Mouse (Mus musculus): Measurements from ENCODE around the gene Sf3a2. TPM values are rescaled to one million over a fixed set of nuclear protein-coding genes. Genes with fewer than 3 reads are reported as not detected.
A peak's percentile ranks its signal among the peaks of the same experiment; 100 is the strongest.

Sf3a2 gene
- polyA plus RNA-seq, 1 experiment from 2014 or later, result 63.3 TPM

DNA sequence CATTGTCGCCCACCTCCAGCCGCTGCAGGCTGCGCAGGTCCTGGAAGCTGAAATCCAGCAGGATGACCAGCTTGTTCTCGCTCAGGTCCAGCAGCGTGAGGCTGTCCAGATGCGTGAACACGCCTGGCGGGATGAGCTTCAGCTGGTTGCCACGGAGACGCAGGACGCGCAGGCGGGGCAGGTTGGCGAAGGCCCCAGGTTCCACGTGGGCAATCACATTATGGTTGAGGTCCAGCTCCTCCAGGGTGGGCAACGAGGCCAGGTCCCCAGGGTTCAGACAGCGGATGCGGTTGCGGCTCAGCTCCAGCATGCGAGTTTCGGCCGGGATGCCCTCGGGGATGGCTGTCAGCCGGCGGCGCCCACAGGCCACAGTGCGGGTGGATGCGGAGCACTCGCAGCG is 37.6 kb downstream of the Sf3a2 start:
- 0 out of 2 replicates have a peak overlapping the region, but pooled peaks have one; percentile 2 for H3K4me2 ChIP-seq (ENCODE audit: low read depth, low read length)
- no peak overlapping the region for H3K4me3 ChIP-seq (ENCODE audit: low read depth, low read length)
- no peak overlapping the region for H3K27ac ChIP-seq (ENCODE audit: low read depth, low read length)
- ATAC-seq (ENCODE audit: low read depth), result no peak
- 0 out of 2 replicates have a peak, but pooled peaks cover 3% of the 10 kb centered on the region for H3K4me1 ChIP-seq (ENCODE audit: control insufficient read depth, insufficient read depth, low read length)
- H3K9ac ChIP-seq (replicated peaks; ENCODE audit: low read depth, low read length), result no peak overlapping the region
- H3K27me3 ChIP-seq (ENCODE audit: control insufficient read depth, insufficient read depth, low read length), result peaks cover 12% of the 10 kb centered on the region; the same call in 1 of the 2 replicates
- H3K9me3 ChIP-seq (ENCODE audit: control insufficient read depth, low read length), result no peaks in the 10 kb centered on the region
- WGBS, result 55% methylated on average over 30 of the region's 30 CpGs
- 0 out of 2 replicates have a peak, but pooled peaks cover 4% of the 10 kb centered on the region for H3K36me3 ChIP-seq (ENCODE audit: control insufficient read depth, insufficient read depth, low read length)

DNA sequence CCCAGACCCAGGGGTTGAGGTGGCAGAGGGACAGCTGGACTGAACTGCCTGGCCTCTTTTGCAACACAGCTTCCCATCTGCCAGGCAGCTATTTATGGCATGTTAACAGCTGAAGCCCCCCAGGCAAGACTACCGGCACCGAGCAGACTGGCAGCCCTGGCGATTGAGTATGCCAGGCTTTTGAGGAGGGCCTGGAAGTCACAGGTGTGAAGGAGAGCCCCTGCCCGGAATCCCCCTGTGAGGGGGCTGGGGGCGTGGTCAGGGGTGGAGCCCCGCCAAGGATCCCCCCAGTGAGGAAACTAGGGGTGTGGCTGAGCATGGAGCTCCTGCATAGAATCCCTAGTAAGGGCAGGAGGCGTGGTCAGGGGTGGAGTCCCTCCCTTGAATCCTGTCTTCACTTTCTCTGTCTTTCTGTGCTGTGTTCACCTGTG is 39.0 kb downstream of the Sf3a2 start:
- peaks cover 12% of the 10 kb centered on the region; the same call in 1 of the 2 replicates for H3K27me3 ChIP-seq (ENCODE audit: control insufficient read depth, insufficient read depth, low read length)
- 42% methylated on average over 7 of the region's 7 CpGs for WGBS
- 0 out of 2 replicates have a peak, but pooled peaks cover 4% of the 10 kb centered on the region for H3K36me3 ChIP-seq (ENCODE audit: control insufficient read depth, insufficient read depth, low read length)
- H3K9me3 ChIP-seq (ENCODE audit: control insufficient read depth, low read length), result no peaks in the 10 kb centered on the region
- no peak overlapping the region for H3K27ac ChIP-seq (ENCODE audit: low read depth, low read length)
- H3K4me1 ChIP-seq (ENCODE audit: control insufficient read depth, insufficient read depth, low read length), result 0 out of 2 replicates have a peak, but pooled peaks cover 3% of the 10 kb centered on the region
- H3K4me2 ChIP-seq (ENCODE audit: low read depth, low read length), result no peak overlapping the region
- no peak overlapping the region for H3K4me3 ChIP-seq (ENCODE audit: low read depth, low read length)
- ATAC-seq (ENCODE audit: low read depth), result no peak
- H3K9ac ChIP-seq (replicated peaks; ENCODE audit: low read depth, low read length), result no peak overlapping the region

DNA sequence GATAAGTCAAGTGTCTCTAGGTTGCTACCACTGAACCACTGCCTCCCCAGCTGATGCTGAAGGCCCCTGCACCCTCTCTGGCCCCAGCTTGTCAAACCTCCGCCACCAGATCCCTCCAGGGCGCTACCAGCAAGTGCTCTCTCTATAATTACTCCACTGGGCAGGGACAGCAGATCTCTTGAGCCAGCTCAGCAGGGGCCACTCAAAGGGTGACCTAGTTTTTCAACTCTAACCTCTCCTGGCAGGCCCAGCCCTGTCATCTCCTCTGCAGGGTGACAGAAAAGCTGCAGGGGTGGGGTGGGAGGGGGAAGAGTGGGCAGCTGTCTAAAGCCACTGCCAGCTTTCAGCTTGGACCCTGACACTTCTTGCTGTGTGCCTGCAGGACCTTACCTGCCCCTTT is 39.8 kb downstream of the Sf3a2 start:
- 21% methylated on average over 2 of the region's 2 CpGs for WGBS
- no peak for ATAC-seq (ENCODE audit: low read depth)
- Histone ChIP-seq H3K36me3 (ENCODE audit: control insufficient read depth, insufficient read depth, low read length) (0 out of 2 replicates have a peak, but pooled peaks cover 4% of the 10 kb centered on the region), H3K4me3 (ENCODE audit: low read depth, low read length) (no peak overlapping the region), H3K4me2 (ENCODE audit: low read depth, low read length) (no peak overlapping the region), H3K4me1 (ENCODE audit: control insufficient read depth, insufficient read depth, low read length) (0 out of 2 replicates have a peak, but pooled peaks cover 3% of the 10 kb centered on the region), H3K27me3 (ENCODE audit: control insufficient read depth, insufficient read depth, low read length) (peaks cover 17% of the 10 kb centered on the region; the same call in 1 of the 2 replicates), H3K27ac (ENCODE audit: low read depth, low read length) (no peak overlapping the region), H3K9me3 (ENCODE audit: control insufficient read depth, low read length) (no peaks in the 10 kb centered on the region), H3K9ac (replicated peaks; ENCODE audit: low read depth, low read length) (no peak overlapping the region)

DNA sequence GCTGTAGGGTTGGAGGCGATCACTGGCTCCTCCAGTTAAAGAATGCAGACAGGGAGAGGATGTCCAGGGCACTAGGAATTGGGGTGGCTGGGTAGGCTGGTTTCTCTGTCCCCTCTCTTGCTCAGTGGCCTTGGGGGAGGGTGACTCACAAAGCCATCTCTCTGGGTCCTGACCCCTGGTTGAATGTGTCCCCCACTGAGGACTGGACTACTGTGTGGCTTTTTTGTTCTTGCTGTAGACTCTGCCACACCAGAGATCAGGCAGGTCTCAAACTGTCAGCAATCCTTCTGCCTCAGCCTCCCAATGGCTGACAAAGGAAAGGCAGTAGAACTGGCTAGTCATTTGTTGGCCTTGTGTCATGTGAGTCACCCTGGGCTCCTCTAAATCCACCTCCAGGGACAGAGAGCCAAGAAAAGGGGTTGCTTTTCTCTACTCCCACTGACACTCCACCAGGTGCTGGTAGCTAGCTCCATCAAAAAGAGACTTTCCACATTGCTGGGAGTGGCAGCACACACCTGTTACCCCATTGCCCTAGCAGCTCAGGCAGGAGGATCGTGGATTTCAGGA is 40.4 kb downstream of the Sf3a2 start:
- Histone ChIP-seq H3K27ac (ENCODE audit: low read depth, low read length) (no peak overlapping the region), H3K4me2 (ENCODE audit: low read depth, low read length) (no peak overlapping the region), H3K4me1 (ENCODE audit: control insufficient read depth, insufficient read depth, low read length) (0 out of 2 replicates have a peak, but pooled peaks cover 3% of the 10 kb centered on the region), H3K9ac (replicated peaks; ENCODE audit: low read depth, low read length) (no peak overlapping the region), H3K4me3 (ENCODE audit: low read depth, low read length) (no peak overlapping the region), H3K9me3 (ENCODE audit: control insufficient read depth, low read length) (no peaks in the 10 kb centered on the region), H3K36me3 (ENCODE audit: control insufficient read depth, insufficient read depth, low read length) (0 out of 2 replicates have a peak, but pooled peaks cover 4% of the 10 kb centered on the region), H3K27me3 (ENCODE audit: control insufficient read depth, insufficient read depth, low read length) (peaks cover 23% of the 10 kb centered on the region)
- ATAC-seq (ENCODE audit: low read depth), result no peak
- 76% methylated on average over 2 of the region's 2 CpGs for WGBS

DNA sequence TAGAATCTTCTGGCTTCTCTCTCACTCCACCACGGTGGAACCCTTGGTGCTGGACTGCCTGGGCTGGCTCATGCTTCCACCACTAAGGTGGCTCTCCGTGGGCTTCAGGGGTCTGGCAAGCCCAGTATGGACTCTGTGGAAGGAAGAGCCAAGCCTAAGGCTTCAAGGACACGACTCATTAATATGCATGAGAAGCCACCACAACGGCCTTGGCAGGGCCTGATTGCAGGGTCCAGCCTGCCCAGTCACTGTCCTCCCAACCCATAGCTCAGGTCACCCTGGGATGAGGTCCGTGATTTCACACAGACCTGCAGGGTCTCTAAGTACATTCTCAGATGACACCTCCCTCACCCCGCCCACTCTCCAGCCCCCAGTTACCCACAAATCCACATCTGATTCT is 41.9 kb downstream of the Sf3a2 start:
- Histone ChIP-seq H3K27me3 (ENCODE audit: control insufficient read depth, insufficient read depth, low read length) (peaks cover 29% of the 10 kb centered on the region), H3K9me3 (ENCODE audit: control insufficient read depth, low read length) (no peaks in the 10 kb centered on the region)

DNA sequence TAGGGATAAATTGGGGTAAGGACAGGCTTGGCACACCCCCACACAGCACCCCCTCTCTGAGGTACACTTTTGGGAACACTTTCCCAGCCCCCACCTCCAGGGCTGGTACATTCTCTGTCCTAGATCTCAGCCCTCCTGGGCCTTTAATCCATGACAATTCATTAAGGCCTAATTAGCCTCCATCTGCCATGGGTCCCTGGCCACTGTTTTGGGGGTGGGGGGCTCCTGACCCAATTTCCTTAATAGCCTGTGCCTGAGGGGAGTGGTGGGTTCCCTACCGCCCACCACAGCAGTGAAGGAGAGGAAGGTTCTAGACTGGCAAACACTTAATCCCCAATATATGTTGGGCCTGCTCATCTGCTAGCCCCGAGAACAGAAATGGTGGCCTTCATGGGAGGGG is 43.7 kb downstream of the Sf3a2 start:
- no peak for ATAC-seq (ENCODE audit: low read depth)
- Histone ChIP-seq H3K9ac (replicated peaks; ENCODE audit: low read depth, low read length) (no peak overlapping the region), H3K9me3 (ENCODE audit: control insufficient read depth, low read length) (no peaks in the 10 kb centered on the region), H3K4me1 (ENCODE audit: control insufficient read depth, insufficient read depth, low read length) (no peaks in the 10 kb centered on the region), H3K4me2 (ENCODE audit: low read depth, low read length) (no peak overlapping the region), H3K27ac (ENCODE audit: low read depth, low read length) (no peak overlapping the region), H3K36me3 (ENCODE audit: control insufficient read depth, insufficient read depth, low read length) (no peaks in the 10 kb centered on the region), H3K4me3 (ENCODE audit: low read depth, low read length) (no peak overlapping the region), H3K27me3 (ENCODE audit: control insufficient read depth, insufficient read depth, low read length) (peaks cover 28% of the 10 kb centered on the region)
- WGBS, result 70% methylated on average over 2 of the region's 2 CpGs

More for the DNA sequence above, 41.9 kb downstream of the Sf3a2 start:
- no peak for ATAC-seq (ENCODE audit: low read depth)
- Histone ChIP-seq H3K27ac (ENCODE audit: low read depth, low read length) (no peak overlapping the region), H3K4me1 (ENCODE audit: control insufficient read depth, insufficient read depth, low read length) (0 out of 2 replicates have a peak, but pooled peaks cover 3% of the 10 kb centered on the region), H3K4me2 (ENCODE audit: low read depth, low read length) (no peak overlapping the region), H3K9ac (replicated peaks; ENCODE audit: low read depth, low read length) (no peak overlapping the region), H3K36me3 (ENCODE audit: control insufficient read depth, insufficient read depth, low read length) (0 out of 2 replicates have a peak, but pooled peaks cover 3% of the 10 kb centered on the region), H3K4me3 (ENCODE audit: low read depth, low read length) (no peak overlapping the region)
- WGBS, result 65% methylated on average over 6 of the region's 6 CpGs

DNA sequence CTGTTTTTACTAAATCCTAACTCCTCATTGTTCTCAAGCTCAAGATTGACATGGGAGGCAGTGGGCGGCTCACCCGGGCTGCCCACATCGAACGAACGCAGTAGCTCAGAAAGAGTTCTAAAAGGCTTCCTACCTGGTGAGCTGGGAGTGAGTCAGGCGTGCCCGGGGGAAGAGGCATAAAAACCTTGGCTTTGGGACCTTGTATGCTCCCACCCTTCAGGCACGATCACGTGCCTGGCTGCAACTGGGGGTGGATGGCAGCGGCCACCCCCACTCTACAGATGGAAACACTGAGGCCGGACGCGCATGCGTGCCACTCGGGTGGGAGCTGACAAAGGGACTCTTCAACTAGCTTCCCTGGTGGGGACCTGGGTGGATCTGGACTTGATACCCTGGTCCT is 44.3 kb downstream of the Sf3a2 start:
- no peak overlapping the region for H3K9ac ChIP-seq (replicated peaks; ENCODE audit: low read depth, low read length)
- no peak overlapping the region for H3K4me2 ChIP-seq (ENCODE audit: low read depth, low read length)
- H3K27ac ChIP-seq (ENCODE audit: low read depth, low read length), result no peak overlapping the region
- H3K36me3 ChIP-seq (ENCODE audit: control insufficient read depth, insufficient read depth, low read length), result no peaks in the 10 kb centered on the region
- no peaks in the 10 kb centered on the region for H3K4me1 ChIP-seq (ENCODE audit: control insufficient read depth, insufficient read depth, low read length)
- 85% methylated on average over 15 of the region's 15 CpGs for WGBS
- H3K4me3 ChIP-seq (ENCODE audit: low read depth, low read length), result no peak overlapping the region
- peaks cover 28% of the 10 kb centered on the region for H3K27me3 ChIP-seq (ENCODE audit: control insufficient read depth, insufficient read depth, low read length)
- no peaks in the 10 kb centered on the region for H3K9me3 ChIP-seq (ENCODE audit: control insufficient read depth, low read length)
- ATAC-seq (ENCODE audit: low read depth), result no peak

DNA sequence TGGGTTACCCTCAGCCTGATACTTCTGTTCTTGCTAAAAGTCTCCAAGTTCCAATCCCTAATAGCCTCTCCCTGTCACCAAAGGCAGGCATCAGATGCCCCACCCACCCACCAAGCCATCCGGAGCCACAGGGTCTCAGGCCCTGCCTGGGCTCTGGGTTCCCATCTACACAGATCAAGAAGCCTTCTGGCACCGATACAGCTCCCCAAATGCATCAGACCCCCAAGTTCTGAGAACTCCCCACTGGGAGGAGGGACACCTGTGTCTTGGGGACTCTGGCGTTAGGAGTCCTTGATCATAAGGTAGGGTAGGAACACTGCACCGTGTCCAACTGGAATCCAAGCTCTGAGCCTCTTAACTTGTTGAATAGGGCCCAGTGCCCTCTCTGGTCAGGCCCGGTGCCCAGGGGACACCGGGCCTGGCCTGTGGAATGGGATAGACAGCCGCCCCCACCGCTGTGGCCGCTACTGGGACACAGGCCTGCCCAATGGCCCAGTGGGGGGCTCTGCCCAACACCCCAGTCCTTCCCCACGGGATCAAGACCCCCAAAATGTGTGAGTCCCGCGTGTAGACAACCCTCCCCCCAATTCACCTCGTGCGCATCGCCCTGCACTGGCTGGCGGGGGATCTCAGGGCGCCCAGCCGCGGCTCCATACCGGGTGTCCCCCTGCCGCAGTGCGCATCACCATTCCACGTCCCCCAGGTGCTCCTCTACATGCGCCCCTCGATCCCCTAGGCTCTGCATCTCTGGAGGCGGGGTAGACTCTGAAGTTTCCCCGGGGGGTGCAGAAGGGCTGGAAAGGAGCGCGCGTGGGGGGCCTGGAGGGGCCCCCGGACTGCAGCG is 45.3 kb downstream of the Sf3a2 start:
- Histone ChIP-seq H3K4me1 (ENCODE audit: control insufficient read depth, insufficient read depth, low read length) (no peaks in the 10 kb centered on the region), H3K27me3 (ENCODE audit: control insufficient read depth, insufficient read depth, low read length) (peaks cover 28% of the 10 kb centered on the region), H3K27ac (ENCODE audit: low read depth, low read length) (no peak overlapping the region), H3K4me2 (ENCODE audit: low read depth, low read length) (peak overlapping the region; percentile 76), H3K36me3 (ENCODE audit: control insufficient read depth, insufficient read depth, low read length) (no peaks in the 10 kb centered on the region), H3K9me3 (ENCODE audit: control insufficient read depth, low read length) (no peaks in the 10 kb centered on the region), H3K9ac (replicated peaks; ENCODE audit: low read depth, low read length) (peak overlapping the region; percentile 66), H3K4me3 (ENCODE audit: low read depth, low read length) (peak overlapping the region; percentile 46)
- 10% methylated on average over 25 of the region's 32 CpGs for WGBS
- ATAC-seq (ENCODE audit: low read depth), result peak; percentile 47; the same call in 1 of the 2 replicates

Measured in neural tube, embryonic 14.5 days (tissue).